Mouse (Mus musculus) kidney, postnatal 14 days (tissue): ENCODE results near the gene Jak1.

Experiments
- DNase-seq: peaks from one replicate; pipeline ENCODE4 v3.0.0; 2022; ENCODE audit warnings: mixed read lengths

Gene Jak1

DNA sequence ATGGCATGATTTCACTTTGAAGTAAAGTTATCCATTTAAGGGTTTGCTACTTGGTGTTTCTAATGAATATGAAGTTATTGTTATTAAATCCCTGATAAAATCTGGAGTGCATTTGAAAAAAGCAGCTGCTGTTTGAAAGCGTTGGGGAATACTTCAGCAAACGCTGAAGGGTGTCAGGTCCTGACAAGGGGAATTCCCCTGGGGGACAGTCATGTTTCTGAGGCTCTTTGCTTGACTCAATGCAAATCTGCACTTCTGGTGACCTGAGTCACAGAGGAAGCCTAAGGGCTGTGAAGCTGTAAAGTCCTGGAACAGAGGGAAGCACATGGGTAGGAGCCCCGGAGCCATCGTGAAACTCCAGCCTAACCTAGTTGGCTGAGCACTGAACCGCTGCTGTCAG, 123.3 kb downstream of the Jak1 start:
- DNase-seq, result no peak

DNA sequence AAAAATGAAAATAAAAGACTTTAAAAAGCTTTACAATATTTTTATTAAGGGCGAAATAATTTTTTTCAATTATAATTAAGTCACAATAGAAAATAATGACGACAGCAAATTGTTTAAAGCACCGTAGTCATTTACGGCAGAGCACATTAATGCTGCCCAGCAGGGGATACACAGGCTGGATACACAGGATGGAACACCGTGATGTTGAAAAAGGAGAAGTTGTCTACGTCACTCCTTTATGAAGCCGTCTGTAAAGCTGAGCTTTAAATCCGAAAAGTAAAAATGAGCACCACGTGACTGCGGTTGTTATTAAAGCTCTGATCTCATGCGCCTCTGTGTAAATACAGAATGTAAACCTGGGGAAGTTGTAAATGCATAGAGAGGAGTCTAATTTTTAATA, 127.1 kb downstream of the Jak1 start:
- no peak for DNase-seq

DNA sequence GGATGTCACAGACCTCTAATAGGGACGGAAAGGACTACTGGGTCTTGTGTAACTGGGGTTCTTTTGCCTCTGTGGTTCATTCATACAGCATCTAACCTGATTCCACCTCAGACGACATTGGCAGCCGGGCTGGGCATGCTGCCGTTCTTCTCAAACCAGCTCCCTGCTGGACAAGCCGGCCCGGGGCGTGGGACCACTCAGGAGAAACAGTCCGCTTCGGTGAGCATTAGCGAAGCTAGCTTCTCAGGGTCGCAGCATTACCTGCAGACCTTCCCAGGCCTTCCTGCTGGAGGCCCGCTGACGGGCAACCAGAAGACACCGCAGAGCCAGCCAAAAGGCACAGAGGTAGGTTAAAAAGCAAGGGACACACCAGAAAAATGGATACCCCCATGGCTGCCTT, 129.2 kb downstream of the Jak1 start:
- no peak for DNase-seq

DNA sequence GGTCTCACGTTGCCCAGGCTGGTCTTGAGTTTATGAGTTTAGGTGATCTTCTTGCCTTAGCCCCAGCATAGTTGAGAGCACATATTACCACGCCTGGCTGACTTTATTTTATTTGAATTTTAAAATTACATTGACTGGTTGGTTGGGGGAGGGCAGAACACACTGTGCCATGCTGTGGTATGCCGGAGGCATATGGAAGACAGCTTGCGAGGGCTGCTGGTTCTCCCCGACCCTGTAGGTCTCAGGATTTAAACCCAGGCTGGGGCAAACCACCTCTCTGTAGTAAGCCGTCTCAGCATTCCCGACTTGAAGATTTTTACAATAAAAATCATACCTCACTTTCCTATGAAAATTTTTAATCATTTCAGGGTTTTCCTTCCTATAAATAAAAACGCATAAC, 130.1 kb downstream of the Jak1 start:
- no peak for DNase-seq

DNA sequence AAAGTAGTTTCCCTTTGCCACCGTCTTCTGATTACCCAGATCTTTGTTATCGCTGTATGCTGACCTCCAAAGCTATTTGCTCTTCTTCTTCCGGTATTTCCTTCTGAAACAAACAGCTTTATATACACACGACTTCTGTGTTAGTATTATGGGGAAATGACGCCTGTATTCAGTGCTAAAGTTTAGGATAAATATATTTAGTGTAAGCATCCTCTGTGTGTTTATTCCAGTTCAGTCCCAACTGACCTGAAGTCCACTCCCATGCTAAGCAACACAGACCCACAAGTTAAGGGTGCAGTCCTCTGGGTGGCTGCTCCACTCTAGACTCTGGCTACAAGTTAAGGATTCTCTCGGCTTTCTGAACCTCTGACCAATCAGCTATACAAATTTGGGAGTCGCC, 144.1 kb downstream of the Jak1 start:
- no peak for DNase-seq

DNA sequence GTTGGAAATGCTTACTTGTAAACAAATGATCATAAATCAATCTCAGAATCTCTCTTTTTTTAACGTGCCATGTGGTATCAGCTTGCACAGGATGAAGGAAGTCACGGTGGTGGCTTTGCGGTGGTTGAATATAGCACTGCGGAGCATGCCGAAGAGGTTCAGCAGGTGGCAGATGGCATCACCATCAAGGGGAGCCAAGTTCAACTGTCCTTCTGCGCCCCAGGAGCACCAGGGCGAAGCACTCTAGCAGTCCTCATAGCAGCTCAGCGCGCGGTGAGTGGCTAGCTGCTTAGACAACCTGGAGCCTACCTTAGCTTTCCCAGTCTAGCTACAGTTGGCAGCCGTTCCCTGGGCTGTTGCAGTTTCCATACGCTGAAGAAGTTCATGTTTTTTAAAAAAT, 158.0 kb downstream of the Jak1 start:
- DNase-seq, result no peak
